Mouse (Mus musculus) testis, postnatal 14 days (tissue): ENCODE measurements around the gene Lbhd2.

Experiments
- DNase-seq: peaks from one replicate; pipeline ENCODE4 v3.0.0; 2021; ENCODE audit warnings: low spot score

Lbhd2 gene

GRCm38 (mm10) chr12:111404880-111405279 lies 1.7 kb upstream of the Lbhd2 start:
- no peak for DNase-seq

- no peak for DNase-seq
Measured at GRCm38 (mm10) chr12:111409583-111409982, 3.0 kb downstream of the Lbhd2 start.

DNA sequence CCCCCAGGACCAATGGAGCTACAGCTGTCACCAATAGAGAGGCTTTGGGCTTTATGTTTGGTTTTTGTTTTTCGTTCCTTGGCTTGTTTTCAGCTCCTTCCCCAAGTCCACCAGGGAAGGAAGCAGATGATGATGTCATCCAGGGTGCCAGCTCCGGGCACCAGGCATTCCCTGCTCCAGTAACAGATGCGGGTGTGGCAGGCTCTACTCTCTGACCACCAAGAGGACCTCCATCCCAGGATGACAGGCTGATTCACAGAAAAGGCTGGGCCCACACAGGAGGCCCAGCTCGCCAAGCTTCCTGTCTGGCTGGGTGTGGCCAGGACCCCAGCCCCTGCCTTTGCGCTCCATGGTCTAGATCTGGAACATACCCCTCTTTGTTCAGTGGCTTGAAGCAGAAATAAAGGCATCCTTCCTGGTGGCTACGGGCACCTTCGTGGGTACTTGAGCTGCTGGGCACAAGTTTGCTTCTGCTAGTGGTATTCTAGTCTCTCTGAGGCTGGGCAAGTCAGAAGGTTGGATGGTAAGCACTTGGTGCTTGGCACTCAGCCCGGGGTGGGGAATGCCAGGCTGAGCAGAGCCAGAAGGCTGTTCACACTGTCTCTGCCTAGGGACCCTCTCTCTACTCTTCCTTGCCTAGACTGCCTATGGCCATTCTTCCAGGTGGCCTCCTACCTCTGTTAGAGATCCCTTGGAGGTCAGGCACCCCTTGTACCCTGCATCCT lies 5.2 kb downstream of the Lbhd2 start:
- no peak for DNase-seq

DNA sequence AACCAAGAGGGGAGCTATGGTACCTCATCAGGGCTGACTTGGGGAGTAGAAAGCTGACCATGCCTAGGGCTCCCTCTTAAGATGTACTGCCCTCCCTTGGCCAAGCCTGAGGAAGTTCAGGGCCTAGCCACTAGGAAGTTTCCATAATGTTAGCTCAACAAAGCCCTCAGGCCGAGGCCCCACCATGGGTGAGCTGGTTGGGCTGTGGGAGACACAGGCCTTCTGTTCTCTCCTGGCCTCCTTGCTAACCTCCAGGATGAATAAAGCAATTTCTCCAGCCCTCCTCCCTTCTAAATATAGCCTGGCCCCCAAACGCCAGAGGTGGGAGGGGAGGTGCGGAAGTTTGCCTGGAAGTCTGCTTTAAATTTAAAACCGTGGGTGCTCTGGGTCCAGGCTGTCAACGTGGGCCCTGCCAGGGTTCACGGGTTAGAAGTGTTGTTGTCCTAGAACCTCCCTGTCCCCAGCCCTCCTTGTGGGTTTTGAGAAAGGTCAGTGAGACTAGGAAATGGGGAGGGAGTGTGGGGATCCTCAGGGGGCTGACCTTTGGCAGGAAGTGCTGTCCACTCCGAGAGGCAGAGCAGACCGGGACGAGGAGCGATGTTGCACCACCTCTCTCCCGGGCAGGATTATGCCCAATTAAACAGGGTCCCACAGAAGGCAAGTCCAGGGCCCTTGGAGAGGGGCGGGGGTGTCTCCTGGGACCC lies 6.1 kb downstream of the Lbhd2 start:
- no peak for DNase-seq

DNA sequence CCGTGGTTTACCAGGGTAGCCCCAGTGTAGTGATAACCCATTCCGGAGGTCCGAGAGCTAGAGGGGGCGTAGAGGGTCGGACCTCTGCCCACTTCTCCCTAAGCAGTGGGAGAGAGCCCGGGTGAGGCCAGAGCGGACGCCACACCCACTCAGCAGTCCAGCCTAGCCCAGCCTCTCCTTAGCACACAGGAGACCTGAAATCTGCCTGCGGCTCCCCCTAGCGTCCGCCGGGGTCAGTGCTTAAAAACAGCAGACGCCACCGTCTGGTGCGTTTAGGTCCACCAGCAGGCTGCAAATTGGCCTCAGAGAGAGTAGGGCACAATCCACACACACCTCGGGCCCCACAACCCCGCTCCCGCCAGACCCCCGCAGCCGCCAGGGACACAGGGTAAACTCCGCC lies 6.7 kb downstream of the Lbhd2 start:
- DNase-seq = peak; percentile 86

DNA sequence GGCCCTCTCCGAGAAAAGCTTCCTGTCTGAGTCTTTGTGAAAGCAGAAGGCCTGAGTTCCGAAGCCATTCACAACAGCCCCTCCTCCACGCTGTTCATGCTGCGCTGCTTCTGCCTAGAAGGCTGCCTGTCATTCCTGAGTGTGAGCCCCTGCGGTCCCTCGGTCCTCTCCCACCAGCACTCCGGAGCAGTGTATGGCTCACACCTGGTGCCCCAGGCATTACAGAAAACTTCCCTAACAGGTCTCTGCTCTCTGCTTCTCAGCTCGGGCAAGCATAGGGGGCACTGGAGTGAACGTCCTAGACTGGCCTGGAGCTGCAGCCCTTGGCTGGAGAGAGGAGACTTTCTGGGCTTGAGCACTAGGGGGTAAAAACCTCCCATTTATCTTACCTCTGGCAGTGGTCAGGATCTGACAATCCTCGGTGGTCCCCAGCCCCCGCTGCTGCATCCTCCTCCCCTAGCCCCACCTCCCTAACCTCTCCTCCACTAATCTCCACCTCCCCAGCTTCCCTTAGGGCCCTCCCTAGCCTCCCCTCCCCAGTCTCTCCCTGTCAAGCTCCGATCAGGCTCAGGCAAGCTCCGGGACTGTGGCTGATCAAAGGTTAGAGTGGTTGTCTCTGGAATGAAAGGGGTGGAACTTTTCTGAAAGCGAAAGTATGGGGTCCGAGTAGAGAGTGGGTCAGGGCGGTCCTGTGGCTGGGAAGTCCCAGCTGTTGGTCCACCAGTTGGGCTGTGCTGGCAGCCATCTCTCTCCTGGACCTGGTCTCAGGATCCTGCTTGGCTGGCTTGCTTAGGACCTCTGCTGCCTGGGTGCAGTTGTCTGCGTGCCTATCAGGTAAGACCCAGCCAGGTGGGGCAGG lies 10.5 kb downstream of the Lbhd2 start, which contains the start of gene Exoc3l4:
TSS of gene Exoc3l4 (plus strand) at position 97 of the 859 bp plus-strand sequence.
- DNase-seq = no peak

DNA sequence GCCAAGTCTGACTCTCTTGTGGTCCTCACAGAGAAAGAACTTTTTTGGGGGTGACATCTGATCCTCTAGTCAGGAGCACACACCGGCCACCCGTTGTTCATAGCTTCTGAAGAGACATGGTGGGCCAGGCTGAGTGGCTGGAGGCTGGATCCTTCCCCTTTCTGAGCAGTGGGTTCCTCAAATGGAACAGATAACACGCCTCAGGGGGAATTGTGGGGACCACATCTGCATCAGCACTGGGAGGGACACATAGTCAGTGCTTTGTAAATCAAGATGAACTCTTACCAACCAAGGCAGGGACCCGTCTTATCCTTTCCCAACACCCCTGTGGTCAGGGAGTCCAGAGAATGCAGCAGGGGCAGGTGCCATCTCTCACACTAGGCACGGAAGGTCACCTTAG lies 13.3 kb downstream of the Lbhd2 start:
- DNase-seq = no peak

DNA sequence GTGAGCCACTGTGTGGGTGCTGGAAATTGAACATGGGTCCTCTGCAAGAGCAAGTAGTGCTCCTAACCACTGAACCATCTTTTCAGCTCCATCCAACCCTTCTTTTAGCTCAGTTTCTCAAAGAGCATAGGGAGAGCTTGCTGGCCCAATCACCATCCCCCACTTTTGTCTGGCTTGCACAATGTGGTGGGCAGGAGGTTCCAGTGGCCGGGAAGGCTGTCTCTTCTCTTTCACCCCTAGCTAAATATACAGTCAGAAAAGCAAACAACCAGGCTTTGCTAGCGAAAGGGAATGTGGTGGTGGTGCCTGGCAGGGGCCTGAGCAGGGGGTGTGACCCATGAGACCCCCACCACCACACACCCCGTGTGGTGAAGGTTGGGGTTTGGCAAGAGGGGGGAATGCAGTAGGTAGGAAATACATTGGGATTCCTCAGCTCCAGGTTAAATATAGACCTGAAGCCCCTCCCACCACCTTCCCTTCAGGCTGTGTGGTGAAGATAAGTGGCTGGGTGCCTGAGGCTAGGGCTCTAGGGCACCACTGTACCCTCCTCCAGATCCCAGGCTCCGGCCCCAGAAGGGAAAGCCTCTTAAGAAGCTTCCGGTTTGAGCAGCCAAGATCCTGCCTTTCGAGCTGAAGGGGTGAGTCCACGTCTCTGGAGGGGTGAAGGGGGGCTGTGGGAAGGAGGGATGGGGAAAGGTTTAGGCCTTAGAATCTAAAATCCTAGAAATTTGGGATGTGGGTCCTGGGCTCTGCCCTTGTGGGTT lies 14.5 kb downstream of the Lbhd2 start:
- no peak for DNase-seq

DNA sequence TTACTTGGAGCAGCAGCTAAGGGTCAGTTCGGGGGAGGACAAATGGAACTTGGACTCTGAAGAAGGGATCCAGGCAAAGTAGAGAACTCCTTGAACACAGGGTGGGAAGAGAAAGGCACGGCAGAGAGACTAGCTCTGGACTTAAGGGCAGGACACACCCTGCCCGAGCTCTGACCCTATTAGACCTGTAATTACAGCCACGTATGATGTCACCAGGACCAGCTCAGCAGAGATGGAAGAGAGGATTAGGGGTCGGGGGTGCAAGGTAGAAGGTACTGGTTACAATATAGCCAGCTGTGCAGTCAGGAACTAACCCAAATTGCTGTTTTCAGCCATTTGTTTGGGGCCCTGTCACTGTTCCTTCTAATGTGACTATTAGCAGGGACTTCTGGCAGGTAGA lies 16.2 kb downstream of the Lbhd2 start:
- DNase-seq = no peak

DNA sequence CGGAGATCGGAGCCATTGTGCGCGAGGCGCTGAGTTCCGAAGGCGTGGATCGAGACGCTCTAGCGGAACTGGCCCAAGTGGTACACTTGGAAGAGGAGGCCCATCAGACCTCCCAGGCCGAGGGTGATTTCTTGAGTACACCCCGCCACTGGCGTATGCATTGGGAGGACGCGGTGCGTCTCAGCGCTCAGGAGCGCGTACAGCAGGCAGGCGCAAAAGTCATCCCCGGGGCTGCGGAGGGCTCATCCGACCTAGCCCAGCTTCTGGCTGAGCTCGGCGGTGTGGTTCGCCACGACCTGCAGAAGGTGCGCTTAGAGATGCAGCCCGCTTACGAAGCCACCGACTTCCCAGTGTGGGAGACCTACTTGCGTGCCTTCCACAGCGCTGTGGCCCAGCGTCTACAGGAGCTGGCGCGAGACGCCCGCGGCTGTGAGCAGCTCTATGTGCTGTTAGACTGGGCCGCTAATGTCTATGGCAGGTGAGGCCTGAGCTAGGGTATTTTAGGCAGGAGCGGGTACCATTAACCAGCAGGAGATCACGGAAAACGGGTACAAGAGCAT lies 17.0 kb downstream of the Lbhd2 start:
- no peak for DNase-seq

DNA sequence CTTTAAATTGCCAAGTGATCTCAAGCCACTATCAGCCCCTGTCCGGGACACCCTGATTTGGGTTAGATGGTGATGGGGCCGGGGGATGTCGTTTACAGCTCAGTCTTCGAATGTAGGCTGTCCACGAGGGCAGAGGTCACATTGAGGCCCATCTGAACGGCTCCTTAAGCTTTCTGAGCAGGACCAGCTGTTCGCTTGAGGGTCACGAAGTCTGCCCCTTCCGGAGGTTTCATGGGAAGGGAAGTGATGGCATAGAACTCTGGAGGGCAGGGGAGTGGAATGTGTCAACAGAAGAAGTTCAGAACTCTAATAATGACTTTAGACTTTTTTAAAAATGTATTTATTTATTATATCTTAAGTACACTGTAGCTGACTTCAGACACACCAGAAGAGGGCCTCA lies 17.9 kb downstream of the Lbhd2 start:
- no peak for DNase-seq

DNA sequence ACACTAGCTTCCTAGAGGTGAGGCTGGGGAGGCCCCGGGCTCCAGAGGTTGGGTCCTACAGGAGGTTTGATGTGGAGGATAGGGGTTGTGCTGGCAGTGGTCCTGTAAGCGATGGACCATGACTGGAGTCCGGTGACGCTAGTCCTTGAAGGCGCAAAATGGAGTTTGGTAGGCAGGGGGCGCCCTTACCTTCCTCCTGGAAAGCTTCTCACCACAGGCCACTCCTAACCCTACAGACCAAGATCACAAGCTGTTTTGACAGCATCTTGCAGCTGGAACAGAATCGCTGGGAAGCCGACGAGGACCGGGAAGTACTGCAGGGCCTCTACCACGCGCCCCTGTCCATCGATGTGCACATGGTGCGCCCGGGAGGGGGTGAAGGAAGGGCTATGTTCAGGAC lies 18.6 kb downstream of the Lbhd2 start:
- DNase-seq = peak; percentile 71

DNA sequence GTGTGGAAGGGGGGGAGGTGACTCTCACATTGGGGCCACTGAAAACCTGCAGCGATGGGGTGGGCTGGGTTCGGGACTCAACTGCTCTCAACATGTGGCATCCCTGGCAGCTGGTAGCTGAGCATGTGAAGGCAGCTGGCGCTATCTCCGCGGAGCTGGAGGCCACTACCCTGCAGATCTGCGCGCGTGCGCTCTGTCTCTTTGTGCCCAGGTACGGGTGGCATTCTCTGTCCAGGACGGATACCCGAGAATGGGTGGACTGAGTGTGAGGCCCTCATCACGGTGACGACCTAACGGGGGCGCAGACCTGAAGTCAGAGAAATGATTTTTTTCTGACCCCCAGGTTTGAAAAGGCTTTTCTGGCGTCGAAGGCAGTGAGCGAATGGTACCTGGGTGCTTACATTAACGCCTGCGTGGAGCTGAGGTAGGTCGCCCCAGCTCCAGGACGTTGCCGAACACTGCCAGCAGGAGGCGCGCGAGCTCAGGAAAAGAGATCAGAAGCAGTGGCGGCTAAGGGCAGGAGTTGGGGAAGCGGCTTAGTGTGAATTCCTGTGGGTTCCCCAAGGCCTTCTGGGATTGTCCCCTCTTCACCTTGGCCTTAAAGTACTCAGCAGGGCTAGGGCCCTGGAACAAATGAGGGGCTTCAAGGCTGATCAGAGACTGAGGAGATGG lies 19.3 kb downstream of the Lbhd2 start:
- peak; percentile 85 for DNase-seq

DNA sequence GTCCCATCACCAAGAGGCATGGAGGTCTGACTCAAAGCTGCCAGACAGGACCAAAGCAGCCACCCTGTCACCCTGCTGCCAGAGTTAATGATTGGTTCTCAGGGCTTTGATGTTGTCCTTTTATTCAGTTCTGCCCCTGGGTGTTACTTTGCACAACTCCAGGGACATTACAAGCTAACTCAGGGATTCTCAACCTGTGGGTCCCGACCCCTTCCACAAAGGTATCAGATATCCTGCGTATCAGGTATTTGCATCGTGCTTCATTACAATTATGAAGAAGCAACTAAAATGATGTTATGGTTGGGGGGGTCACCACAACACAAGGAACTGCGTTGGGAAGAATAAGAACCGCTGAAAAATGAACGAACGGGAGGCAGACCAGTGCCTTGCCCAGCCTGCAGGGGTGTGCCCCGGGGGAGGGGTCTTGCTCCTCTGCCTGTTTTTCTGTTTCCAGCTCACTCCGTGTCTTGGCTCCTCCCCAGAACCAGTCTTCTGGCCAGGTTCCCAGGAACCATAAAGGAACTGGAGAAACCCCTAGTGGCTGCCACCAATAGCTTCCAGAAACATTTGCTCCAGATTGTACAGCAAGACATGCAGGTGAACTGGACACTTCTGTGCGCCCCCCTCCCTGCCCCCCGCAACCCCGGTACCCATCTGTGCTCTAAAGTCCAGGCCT lies 21.0 kb downstream of the Lbhd2 start:
- DNase-seq = no peak

GRCm38 (mm10) chr12:111428364-111428763 lies 21.8 kb downstream of the Lbhd2 start:
- no peak for DNase-seq

DNA sequence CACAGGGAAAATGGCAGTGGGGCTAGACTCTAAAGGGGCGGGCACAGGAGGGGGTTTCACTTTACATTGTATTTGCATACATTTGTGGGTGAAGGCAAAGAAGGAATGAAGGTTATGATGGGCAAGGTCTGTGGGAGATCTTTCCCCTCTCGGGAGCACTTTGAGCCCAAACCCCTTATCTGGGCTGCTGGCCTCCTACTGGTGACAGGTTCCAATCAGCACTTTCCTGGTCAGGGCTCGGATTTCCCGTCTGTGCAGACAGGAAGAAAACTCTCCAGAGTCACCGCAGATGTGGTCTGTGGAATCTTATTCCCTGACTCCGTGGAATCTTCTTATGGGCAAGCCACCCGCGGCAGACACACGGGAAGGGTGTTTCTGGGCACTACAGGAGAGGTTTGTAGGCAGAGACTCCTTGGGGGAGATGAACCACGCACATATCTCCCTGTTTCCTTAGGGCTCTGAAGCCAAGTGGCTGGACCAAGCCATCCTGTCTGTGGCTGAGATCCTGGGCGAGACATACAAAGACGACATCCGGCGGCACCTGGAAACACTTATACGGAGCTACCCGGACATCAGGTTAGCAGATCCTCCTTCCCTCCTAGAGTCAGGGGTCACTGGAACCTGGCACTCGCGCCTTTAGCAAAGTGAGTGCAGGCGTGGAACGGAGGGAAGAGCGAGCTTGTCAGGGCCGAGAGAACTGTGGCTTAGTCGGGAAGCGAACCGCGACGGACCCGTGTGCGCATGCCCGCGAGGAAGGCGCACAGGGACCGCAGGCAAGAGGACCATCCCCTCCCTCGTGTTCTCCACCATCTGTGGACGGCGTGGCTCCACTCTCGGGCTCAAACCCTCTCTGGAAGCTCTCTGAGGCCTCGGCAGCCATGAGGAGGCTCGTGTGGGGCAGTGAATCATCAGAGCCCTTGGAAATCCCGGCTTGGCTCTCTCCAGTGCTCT lies 22.6 kb downstream of the Lbhd2 start:
- DNase-seq = no peak

- DNase-seq = no peak
Measured at GRCm38 (mm10) chr12:111430049-111430867, 23.6 kb downstream of the Lbhd2 start.
